Mouse (Mus musculus): ENCODE data around the gene Rem2. TPM values are rescaled to one million over a fixed set of nuclear protein-coding genes. Genes with fewer than 3 reads are reported as not detected.

Rem2 gene
- polyA plus RNA-seq, 1 experiment from 2014 or later = 2.0 TPM

Other genes starting within 250 kb of the Rem2 start
- gene Dad1, start 222.0 kb upstream of the Rem2 start, polyA plus RNA-seq (2015; fragmentation: Nextera tagmentation; extraction: Ambion mirVana) = 391 and 412 TPM in 2 replicates
- gene Abhd4, start 221.9 kb upstream of the Rem2 start, polyA plus RNA-seq (2015; fragmentation: Nextera tagmentation; extraction: Ambion mirVana) = 85.8 and 87.0 TPM in 2 replicates
- gene Olfr49, start 191.2 kb upstream of the Rem2 start, polyA plus RNA-seq (2015; fragmentation: Nextera tagmentation; extraction: Ambion mirVana) = not detected in 2 replicates
- gene Oxa1l, start 115.3 kb upstream of the Rem2 start, polyA plus RNA-seq (2015; fragmentation: Nextera tagmentation; extraction: Ambion mirVana) = 49.4 and 56.6 TPM in 2 replicates
- gene Slc7a7, start 58.3 kb upstream of the Rem2 start, polyA plus RNA-seq (2015; fragmentation: Nextera tagmentation; extraction: Ambion mirVana) = 9.6 and 10.8 TPM in 2 replicates
- 226 and 256 TPM in 2 replicates for gene Mrpl52, start 49.2 kb upstream of the Rem2 start, polyA plus RNA-seq (2015; fragmentation: Nextera tagmentation; extraction: Ambion mirVana)
- 97.4 and 98.7 TPM in 2 replicates for gene Mmp14, start 44.5 kb upstream of the Rem2 start, polyA plus RNA-seq (2015; fragmentation: Nextera tagmentation; extraction: Ambion mirVana)
- 42.1 and 42.2 TPM in 2 replicates for gene Lrp10, start 12.0 kb upstream of the Rem2 start, polyA plus RNA-seq (2015; fragmentation: Nextera tagmentation; extraction: Ambion mirVana)
- 58.5 and 64.5 TPM in 2 replicates for gene Prmt5, start 41.4 kb downstream of the Rem2 start, polyA plus RNA-seq (2015; fragmentation: Nextera tagmentation; extraction: Ambion mirVana)
- 42.0 and 43.5 TPM in 2 replicates for gene Haus4, start 78.5 kb downstream of the Rem2 start, polyA plus RNA-seq (2015; fragmentation: Nextera tagmentation; extraction: Ambion mirVana)
- 28.1 and 29.6 TPM in 2 replicates for gene Ajuba, start 101.5 kb downstream of the Rem2 start, polyA plus RNA-seq (2015; fragmentation: Nextera tagmentation; extraction: Ambion mirVana)
- gene 4931414P19Rik, start 129.9 kb downstream of the Rem2 start, polyA plus RNA-seq (2015; fragmentation: Nextera tagmentation; extraction: Ambion mirVana) = 5.8 and 6.0 TPM in 2 replicates
- gene Psmb5, start 141.9 kb downstream of the Rem2 start, polyA plus RNA-seq (2015; fragmentation: Nextera tagmentation; extraction: Ambion mirVana) = 323 and 363 TPM in 2 replicates
- gene Psmb11, start 145.3 kb downstream of the Rem2 start, polyA plus RNA-seq (2015; fragmentation: Nextera tagmentation; extraction: Ambion mirVana) = 0.23 and 0.68 TPM in 2 replicates
- gene Gm17606, start 164.9 kb downstream of the Rem2 start, polyA plus RNA-seq (2015; fragmentation: Nextera tagmentation; extraction: Ambion mirVana) = not detected in 2 replicates
- 1.7 and 2.1 TPM in 2 replicates for gene Cdh24, start 165.3 kb downstream of the Rem2 start, polyA plus RNA-seq (2015; fragmentation: Nextera tagmentation; extraction: Ambion mirVana)
- 48.1 and 49.2 TPM in 2 replicates for gene 1700123O20Rik, start 210.1 kb downstream of the Rem2 start, polyA plus RNA-seq (2015; fragmentation: Nextera tagmentation; extraction: Ambion mirVana)
- 81.2 and 85.3 TPM in 2 replicates for gene Acin1, start 210.8 kb downstream of the Rem2 start, polyA plus RNA-seq (2015; fragmentation: Nextera tagmentation; extraction: Ambion mirVana)
- 0.16 and 0.18 TPM in 2 replicates for gene Gm29776, start 222.7 kb downstream of the Rem2 start, polyA plus RNA-seq (2015; fragmentation: Nextera tagmentation; extraction: Ambion mirVana)
- gene Cebpe, start 236.1 kb downstream of the Rem2 start, polyA plus RNA-seq (2015; fragmentation: Nextera tagmentation; extraction: Ambion mirVana) = 0.11 TPM in 1 of 2 replicates, not detected in the other